Mouse (Mus musculus): ENCODE results near the gene Tmprss11d.
"Not testable (repeated sequence)": the region's sequence is repeated elsewhere in the genome, so short reads cannot be mapped to it uniquely, and the experiment has no call there.

The Tmprss11d gene

DNA sequence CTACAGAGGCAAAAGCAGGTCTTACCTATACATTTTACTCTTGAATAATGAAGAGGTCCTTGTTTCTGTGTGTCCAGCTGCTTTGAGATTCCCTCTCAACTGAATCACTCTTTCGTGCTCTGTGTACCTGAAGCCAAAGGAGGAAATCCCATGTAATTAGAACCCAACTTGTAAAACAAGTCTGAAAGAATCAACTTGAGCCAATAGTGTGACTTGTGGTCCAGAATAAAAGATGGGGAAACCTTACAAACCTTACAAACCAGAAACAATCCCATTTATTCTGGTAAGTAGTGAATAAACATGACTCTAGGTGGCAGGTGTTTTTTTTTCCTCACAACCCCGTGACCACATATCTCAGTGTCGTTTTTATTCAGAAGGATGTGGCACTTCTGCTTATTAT, at the start of gene Tmprss11d:
Gene Tmprss11d (minus strand): TSS at position 101 of the 400 bp plus-strand sequence.
- no peak for DNase-seq

DNA sequence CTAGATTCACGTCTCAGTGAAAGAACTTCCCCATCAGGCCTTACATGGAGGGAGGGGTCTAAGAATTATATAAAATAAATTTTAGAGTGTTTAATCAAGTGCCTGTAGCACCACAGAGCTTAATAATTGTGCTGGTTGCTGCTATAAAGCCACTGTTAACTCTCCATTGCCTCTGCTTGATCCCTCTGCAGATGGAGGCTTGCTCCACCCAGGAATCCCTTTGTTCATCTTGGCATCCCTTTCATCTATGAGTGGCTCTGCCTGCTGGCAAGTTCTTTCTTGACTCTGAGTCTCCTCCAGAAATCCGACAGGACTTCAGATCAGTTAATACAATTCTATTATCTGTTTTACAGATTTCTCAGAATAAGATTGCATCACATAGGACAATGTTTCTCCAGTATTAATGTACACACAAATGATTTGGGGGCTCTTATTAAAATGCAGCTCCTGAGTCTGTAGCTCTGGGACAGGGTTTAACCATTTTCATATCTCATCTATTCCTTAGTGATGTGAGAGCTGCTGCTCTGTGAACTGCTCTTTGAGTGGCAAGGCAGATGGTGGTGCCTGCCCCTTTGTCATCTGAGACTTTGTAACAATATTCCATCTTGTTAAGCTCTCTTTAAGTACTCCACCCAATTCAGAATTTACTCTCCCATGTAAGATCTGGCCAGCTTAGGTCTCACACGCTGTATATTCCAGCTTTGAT, 48.3 kb upstream of the Tmprss11d start:
- DNase-seq, result no peak

DNA sequence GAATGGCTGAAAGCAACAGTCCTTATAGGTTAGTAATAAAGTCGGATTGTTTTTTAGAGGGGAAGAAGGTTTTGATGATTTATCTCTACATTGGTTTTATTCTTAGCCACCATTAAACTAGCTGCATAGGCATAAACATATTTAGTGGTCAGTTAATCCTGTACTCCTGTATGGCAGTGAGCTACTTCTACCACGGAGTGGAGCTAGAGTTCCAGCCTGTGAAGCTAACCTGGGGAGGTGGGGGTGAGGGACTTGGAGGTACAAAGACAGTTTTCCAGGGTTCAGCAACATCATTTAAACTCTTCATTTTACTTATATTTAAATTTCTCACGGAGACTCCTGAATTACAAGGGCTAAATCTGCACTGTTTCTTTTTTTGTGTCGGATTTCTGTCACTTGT, 46.3 kb upstream of the Tmprss11d start:
- DNase-seq, result no peak

DNA sequence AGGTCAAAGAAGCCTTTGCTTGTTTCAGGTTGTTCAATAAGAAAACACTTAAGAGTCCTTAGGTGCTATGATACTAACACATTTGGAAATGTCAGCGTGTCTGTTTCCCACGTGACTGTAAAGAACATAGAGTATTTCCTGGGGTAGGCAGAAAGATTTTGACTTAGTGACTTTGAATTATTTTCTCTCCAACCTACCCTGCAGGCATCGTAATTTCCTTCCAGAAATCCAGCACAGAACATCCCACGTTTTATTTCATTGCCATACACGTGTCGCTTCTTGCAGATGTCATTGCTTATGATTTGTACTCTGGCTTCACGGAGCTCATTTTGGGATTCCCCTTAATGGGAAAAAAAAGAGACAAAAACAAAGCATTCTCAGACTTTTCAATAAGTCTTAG, 41.1 kb upstream of the Tmprss11d start:
- no peak for DNase-seq

- peak in 1 of 2 experiments; percentile 35 for DNase-seq
Observed at GRCm38 (mm10) chr5:86410815-86411214, 37.6 kb upstream of the Tmprss11d start.

- no peak for DNase-seq
Observed at GRCm38 (mm10) chr5:86407941-86408340, 34.7 kb upstream of the Tmprss11d start.

GRCm38 (mm10) chr5:86407191-86407590, 34.0 kb upstream of the Tmprss11d start:
- DNase-seq, result no peak

DNA sequence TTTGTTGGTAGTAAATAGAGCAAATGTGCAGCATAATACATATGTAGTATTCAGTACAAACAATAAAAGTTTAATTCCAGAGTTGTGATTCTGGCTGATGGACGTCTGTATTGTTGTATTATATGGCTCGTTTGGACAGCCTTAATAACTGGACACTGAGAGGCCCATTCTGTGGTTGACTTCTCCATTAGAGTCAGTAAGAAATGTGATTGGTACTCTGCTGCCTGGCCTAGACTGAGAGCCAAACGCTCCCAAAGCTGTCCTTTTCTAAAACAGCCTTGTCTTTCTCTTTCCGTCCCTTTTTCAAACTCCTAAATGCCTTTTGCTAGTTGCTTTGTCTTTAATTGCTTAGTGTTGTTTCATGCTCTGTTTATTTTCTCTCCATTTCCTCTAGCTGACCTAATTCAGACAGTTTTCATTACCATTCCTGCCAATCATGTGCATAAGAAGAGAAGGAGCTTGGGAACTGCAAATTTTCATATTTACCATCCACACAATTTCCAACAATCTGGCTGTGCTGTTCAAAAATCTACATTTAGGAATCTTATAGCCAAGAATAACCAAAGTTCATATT, 13.7 kb downstream of the Tmprss11d start:
- no peak for DNase-seq

GRCm38 (mm10) chr5:86352966-86353365, 20.3 kb downstream of the Tmprss11d start:
- DNase-seq, result peak in 1 of 2 experiments; percentile 50

GRCm38 (mm10) chr5:86318018-86318956, 54.9 kb downstream of the Tmprss11d start:
- not testable (repeated sequence) for DNase-seq

DNA sequence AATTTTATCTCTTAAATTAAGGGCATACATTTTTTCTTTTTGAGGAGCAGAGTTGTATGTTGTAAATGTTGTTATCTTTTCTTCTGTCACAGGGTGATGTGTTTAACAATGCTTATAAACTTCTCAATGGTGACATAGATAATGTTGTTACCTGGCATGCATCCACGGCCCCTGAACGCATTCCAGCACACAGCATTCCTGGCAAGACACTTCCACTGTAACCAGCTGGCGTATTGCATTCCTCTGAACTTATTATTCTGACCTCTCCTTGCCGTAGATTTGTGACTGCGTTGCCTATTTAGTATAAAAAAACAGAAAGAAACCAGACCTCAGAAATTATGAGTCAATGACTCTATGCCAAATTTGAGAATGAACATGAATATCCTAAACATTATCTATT, 67.1 kb downstream of the Tmprss11d start:
- no peak for DNase-seq

GRCm38 (mm10) chr5:86303877-86304276, 69.3 kb downstream of the Tmprss11d start:
- DNase-seq, result no peak

- DNase-seq, result no peak
Observed at GRCm38 (mm10) chr5:86289208-86289607, 84.0 kb downstream of the Tmprss11d start, which contains the start of gene Tmprss11c. Gene Tmprss11c, minus strand, starts transcription at chr5:86289308.

All from kidney, postnatal 25 days (tissue).